Mouse (Mus musculus): ENCODE measurements around the gene Actr2.

- no peak for TF ChIP-seq CTCF (IDR thresholded peaks at IDR 0.05)
- TF ChIP-seq POLR2A (IDR thresholded peaks at IDR 0.05; ENCODE audit: insufficient read depth, low read depth, low read length): no peak
Measured at GRCm38 (mm10) chr11:20086306-20086705, 26.4 kb downstream of the Actr2 start.
